Mouse (Mus musculus): ENCODE data around the gene Gm20696. TPM values are rescaled to one million over a fixed set of nuclear protein-coding genes. Genes with fewer than 3 reads are reported as not detected.

The Gm20696 gene
- polyA plus RNA-seq, 1 experiment = 1.8 TPM

DNA sequence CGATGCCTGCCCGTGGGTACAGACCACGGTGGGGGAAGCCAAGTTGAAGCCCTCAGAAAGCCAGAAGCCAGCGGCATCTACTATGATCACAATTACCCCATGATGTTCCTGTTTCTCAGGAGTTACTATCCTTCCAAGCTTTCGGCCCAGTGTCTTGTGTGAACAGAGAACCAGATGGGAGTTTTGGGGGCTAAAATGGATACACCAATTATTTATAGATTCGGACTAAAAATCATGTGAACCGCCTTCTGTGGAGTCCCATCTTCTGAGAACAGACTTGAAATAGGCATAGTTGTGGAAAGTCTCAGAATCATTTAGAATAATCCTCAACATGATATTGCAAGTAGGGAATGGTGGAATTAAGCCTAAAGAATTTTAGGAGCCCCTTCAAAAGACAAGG is 64.2 kb downstream of the Gm20696 start:
- no peak for DNase-seq (ENCODE audit: low read depth)
- no peak for TF ChIP-seq POLR2A (IDR thresholded peaks at IDR 0.05; ENCODE audit: borderline replicate concordance, extremely low read depth, insufficient read depth, insufficient read length, poor library complexity, severe bottlenecking)
- no peak for TF ChIP-seq CTCF (IDR thresholded peaks at IDR 0.05; ENCODE audit: borderline replicate concordance, extremely low read depth, insufficient read depth, insufficient read length)

- TF ChIP-seq CTCF (IDR thresholded peaks at IDR 0.05; ENCODE audit: borderline replicate concordance, extremely low read depth, insufficient read depth, insufficient read length) (no peak), POLR2A (IDR thresholded peaks at IDR 0.05; ENCODE audit: borderline replicate concordance, extremely low read depth, insufficient read depth, insufficient read length, poor library complexity, severe bottlenecking) (no peak)
- no peak for DNase-seq (ENCODE audit: low read depth)
Measured at GRCm38 (mm10) chr6:99600886-99601285, 65.7 kb downstream of the Gm20696 start.

GRCm38 (mm10) chr6:99600168-99600793 is 66.3 kb downstream of the Gm20696 start:
- DNase-seq (ENCODE audit: low read depth) = peak; percentile 93
- TF ChIP-seq CTCF (IDR thresholded peaks at IDR 0.05; ENCODE audit: borderline replicate concordance, extremely low read depth, insufficient read depth, insufficient read length) (peak; percentile 48; the same call in 1 of the 2 replicates), POLR2A (IDR thresholded peaks at IDR 0.05; ENCODE audit: borderline replicate concordance, extremely low read depth, insufficient read depth, insufficient read length, poor library complexity, severe bottlenecking) (no peak)

GRCm38 (mm10) chr6:99599651-99600050 is 66.9 kb downstream of the Gm20696 start:
- no peak for DNase-seq (ENCODE audit: low read depth)
- TF ChIP-seq POLR2A (IDR thresholded peaks at IDR 0.05; ENCODE audit: borderline replicate concordance, extremely low read depth, insufficient read depth, insufficient read length, poor library complexity, severe bottlenecking) = no peak
- TF ChIP-seq CTCF (IDR thresholded peaks at IDR 0.05; ENCODE audit: borderline replicate concordance, extremely low read depth, insufficient read depth, insufficient read length) = no peak

GRCm38 (mm10) chr6:99599229-99599628 is 67.4 kb downstream of the Gm20696 start:
- peak; percentile 85 for DNase-seq (ENCODE audit: low read depth)
- TF ChIP-seq CTCF (IDR thresholded peaks at IDR 0.05; ENCODE audit: borderline replicate concordance, extremely low read depth, insufficient read depth, insufficient read length) (no peak), POLR2A (IDR thresholded peaks at IDR 0.05; ENCODE audit: borderline replicate concordance, extremely low read depth, insufficient read depth, insufficient read length, poor library complexity, severe bottlenecking) (no peak)

DNA sequence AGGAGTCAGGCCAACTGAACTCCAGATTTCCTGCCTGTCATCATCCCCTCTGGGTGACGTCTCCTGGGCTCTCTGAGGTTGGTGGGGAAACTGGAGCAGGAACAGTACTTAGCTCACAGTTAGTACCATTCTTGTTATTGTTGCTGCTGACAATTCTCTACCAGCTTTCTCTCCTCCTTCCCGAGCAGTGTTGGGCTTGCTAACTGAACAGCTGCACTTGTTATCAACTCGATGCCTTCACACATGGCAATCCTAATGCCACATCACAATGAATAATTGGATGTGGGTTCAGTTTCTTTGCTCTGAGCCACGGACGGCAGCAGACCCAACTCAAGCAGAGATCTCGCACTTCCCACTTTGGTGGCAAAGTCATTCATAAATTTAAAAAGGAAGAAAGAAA is 89.6 kb downstream of the Gm20696 start:
- DNase-seq (ENCODE audit: low read depth) = peak; percentile 46
- TF ChIP-seq CTCF (IDR thresholded peaks at IDR 0.05; ENCODE audit: borderline replicate concordance, extremely low read depth, insufficient read depth, insufficient read length) (no peak), POLR2A (IDR thresholded peaks at IDR 0.05; ENCODE audit: borderline replicate concordance, extremely low read depth, insufficient read depth, insufficient read length, poor library complexity, severe bottlenecking) (no peak)

DNA sequence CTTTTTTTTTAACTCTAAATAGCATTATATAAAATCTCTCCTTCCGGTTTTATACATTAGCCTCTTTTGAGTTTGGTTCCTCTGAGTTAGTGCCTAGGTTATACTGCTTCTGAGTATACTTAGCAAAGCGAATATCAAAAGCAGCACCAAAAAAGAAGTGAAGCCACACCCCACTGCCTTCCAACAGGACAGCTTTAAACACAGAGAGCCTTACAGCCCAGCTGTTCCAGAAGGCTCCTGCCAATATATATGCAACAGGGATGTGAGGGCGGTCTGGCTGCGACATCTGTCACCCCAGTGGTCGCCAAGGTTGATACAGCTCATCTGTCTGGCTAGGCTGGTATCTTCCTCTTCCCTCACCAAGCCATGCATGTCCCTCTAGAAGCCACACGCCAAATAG is 91.0 kb downstream of the Gm20696 start:
- DNase-seq (ENCODE audit: low read depth) = no peak
- TF ChIP-seq CTCF (IDR thresholded peaks at IDR 0.05; ENCODE audit: borderline replicate concordance, extremely low read depth, insufficient read depth, insufficient read length) = no peak
- TF ChIP-seq POLR2A (IDR thresholded peaks at IDR 0.05; ENCODE audit: borderline replicate concordance, extremely low read depth, insufficient read depth, insufficient read length, poor library complexity, severe bottlenecking) = no peak

DNA sequence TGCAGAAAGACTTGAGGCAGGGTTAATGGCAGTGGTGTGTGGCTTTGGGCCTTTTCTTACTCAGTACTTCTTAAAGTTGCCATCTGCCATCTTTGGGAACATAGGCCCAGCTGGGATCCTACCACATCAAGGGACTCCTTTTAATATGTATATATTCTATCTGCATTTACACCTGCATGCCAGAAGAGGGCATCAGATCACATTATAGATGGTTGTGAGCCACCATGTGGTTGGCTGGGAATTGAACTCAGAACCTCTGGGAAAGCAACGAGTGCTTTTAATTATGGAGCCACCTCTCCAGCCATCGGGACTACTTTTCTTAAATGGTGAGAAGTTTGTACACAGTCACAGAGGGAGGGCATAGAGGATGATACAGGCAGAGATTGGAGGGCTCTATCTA is 93.3 kb downstream of the Gm20696 start:
- DNase-seq (ENCODE audit: low read depth) = no peak
- TF ChIP-seq POLR2A (IDR thresholded peaks at IDR 0.05; ENCODE audit: borderline replicate concordance, extremely low read depth, insufficient read depth, insufficient read length, poor library complexity, severe bottlenecking) = no peak
- no peak for TF ChIP-seq CTCF (IDR thresholded peaks at IDR 0.05; ENCODE audit: borderline replicate concordance, extremely low read depth, insufficient read depth, insufficient read length)

DNA sequence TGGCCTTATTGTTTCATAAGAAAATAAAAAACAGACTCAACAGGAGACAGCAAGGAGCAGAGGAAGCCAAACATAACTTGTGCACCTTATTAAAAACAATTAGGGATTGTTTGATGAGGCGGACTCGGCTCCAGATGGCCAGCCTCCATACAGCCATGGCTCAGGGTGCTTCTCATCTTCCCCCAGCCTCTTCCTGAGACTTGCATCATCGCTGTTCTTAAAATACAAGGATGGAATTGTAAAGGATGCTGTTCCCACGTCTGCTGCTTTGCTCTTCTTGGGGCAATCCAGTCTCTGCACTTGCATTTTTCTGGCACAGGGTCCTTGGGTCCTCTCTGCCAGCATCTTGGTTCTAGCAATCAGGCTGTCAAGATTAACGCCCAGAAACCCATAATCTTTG is 94.5 kb downstream of the Gm20696 start:
- TF ChIP-seq CTCF (IDR thresholded peaks at IDR 0.05; ENCODE audit: borderline replicate concordance, extremely low read depth, insufficient read depth, insufficient read length) (no peak), POLR2A (IDR thresholded peaks at IDR 0.05; ENCODE audit: borderline replicate concordance, extremely low read depth, insufficient read depth, insufficient read length, poor library complexity, severe bottlenecking) (no peak)
- no peak for DNase-seq (ENCODE audit: low read depth)

DNA sequence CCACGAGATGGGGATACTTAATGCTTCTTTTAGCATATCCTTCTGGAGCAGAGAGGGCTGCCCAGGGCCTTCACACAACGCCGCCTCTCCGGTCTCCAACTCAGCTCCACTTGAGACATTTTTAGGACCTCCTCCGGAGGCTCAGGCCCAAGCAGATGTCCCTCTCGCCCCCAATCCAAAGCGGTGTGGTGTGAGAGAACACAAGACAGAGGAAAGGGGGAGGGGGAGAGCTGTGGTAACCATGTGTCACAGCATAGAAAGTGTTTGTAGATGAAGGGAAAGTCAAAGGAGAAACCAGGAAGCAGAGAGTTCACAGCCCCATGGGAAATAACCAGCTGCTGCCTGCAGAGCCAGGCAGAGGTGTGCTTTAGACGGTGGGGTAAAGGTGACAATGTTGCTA is 99.7 kb downstream of the Gm20696 start:
- no peak for TF ChIP-seq CTCF (IDR thresholded peaks at IDR 0.05; ENCODE audit: borderline replicate concordance, extremely low read depth, insufficient read depth, insufficient read length)
- TF ChIP-seq POLR2A (IDR thresholded peaks at IDR 0.05; ENCODE audit: borderline replicate concordance, extremely low read depth, insufficient read depth, insufficient read length, poor library complexity, severe bottlenecking) = no peak
- DNase-seq (ENCODE audit: low read depth) = no peak

DNA sequence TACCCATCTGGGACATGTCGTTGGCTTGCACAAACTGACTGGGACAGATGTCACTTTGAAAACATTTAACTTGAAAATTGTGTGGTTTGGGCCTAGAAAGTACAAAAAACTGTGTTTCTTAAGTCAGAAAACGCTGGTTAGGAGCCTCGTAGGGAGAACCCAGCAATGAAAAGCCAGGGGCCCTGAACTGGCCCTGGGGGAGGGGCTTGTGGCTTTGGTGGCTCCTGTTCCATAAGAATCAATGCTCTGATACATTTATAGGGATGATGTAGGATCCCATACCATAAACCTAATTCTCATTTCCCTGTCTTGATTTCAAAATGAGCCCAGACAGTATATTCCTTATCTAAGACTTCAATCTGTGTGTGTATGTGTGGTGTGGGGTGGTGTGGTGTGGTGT is 101.8 kb downstream of the Gm20696 start:
- TF ChIP-seq CTCF (IDR thresholded peaks at IDR 0.05; ENCODE audit: borderline replicate concordance, extremely low read depth, insufficient read depth, insufficient read length) (no peak), POLR2A (IDR thresholded peaks at IDR 0.05; ENCODE audit: borderline replicate concordance, extremely low read depth, insufficient read depth, insufficient read length, poor library complexity, severe bottlenecking) (no peak)

GRCm38 (mm10) chr6:99556950-99557349 is 109.6 kb downstream of the Gm20696 start:
- no peak for DNase-seq (ENCODE audit: low read depth)
- no peak for TF ChIP-seq CTCF (IDR thresholded peaks at IDR 0.05; ENCODE audit: borderline replicate concordance, extremely low read depth, insufficient read depth, insufficient read length)
- TF ChIP-seq POLR2A (IDR thresholded peaks at IDR 0.05; ENCODE audit: borderline replicate concordance, extremely low read depth, insufficient read depth, insufficient read length, poor library complexity, severe bottlenecking) = no peak

More for the DNA sequence above, 101.8 kb downstream of the Gm20696 start:
- DNase-seq (ENCODE audit: low read depth) = no peak

Measured in brain, embryonic 14.5 days (tissue).